Mouse (Mus musculus): ENCODE measurements around the gene Piwil4. TPM values are rescaled to one million over a fixed set of nuclear protein-coding genes. Genes with fewer than 3 reads are reported as not detected.

The Piwil4 gene
- total and polyA plus RNA-seq, 3 experiments, result 0.04 to 0.11 TPM; not detected in 1

DNA sequence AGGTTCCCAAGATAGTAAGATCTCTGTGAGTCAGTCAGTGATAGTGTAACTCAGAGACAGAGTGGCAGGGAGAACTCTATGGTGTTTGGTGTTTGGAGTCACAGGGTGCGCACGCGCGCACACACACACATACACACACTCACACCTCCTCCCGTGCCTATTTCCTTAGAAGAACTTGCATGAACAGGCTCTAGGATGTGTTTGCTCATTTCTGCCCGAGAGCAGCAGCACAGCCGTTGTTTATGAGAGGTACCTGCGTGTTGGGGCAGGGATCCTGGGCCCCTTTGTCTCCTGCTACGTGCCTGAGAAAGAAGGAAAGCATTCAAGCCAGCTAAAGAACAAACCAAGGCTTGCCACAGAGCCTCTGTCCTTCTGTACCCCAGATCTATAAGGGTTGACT is 78.4 kb downstream of the Piwil4 start:
- no peak for DNase-seq (ENCODE audit: extremely low read depth)
- H3K4me1 ChIP-seq (ENCODE audit: control insufficient read depth in 1 of 2, insufficient read depth in 2 of 2), result peaks cover 0 to 5% of the 10 kb centered on the region in 2 experiments; a peak in 2 of 4 replicates
- H3K27me3 ChIP-seq (replicated peaks), result no peaks in the 10 kb centered on the region
- H3K4me3 ChIP-seq (replicated peaks in 1 of 3; ENCODE audit: low read depth in 2 of 3, low read length in 2 of 3, poor library complexity in 1 of 3), result no peak overlapping the region
- no peak overlapping the region for H3K27ac ChIP-seq (ENCODE audit: insufficient read depth, low read depth)
- H3K79me2 ChIP-seq (replicated peaks; ENCODE audit: control insufficient read depth, extremely low read depth, insufficient read depth, poor library complexity, severe bottlenecking), result no peaks in the 10 kb centered on the region
- H3K36me3 ChIP-seq (replicated peaks in 1 of 2; ENCODE audit: control insufficient read depth in 1 of 2, insufficient read depth in 1 of 2, low read length in 1 of 2), result no peaks in the 10 kb centered on the region
- in situ Hi-C loops (cut with MboI; ENCODE audit: low pct_ligation_motif_present, low pct_unique_long_range_greater_than_20kb, low sequenced_read_pairs) (no loop called here), dilution Hi-C loops (cut with MboI; ENCODE audit: extremely low pct_ligation_motif_present, extremely low pct_unique_long_range_greater_than_20kb, low sequenced_read_pairs) (no loop called here)
- no peak for TF ChIP-seq MXI1 (IDR thresholded peaks at IDR 0.05; ENCODE audit: low read depth, low read length)
- TF ChIP-seq NELFE (IDR thresholded peaks at IDR 0.05; ENCODE audit: low read depth, low read length), result no peak
- TF ChIP-seq TCF12 (IDR thresholded peaks at IDR 0.05; ENCODE audit: low read depth, low read length), result no peak
- TF ChIP-seq MAX (IDR thresholded peaks at IDR 0.05; ENCODE audit: low read length), result no peak
- no peak for TF ChIP-seq RAD21 (IDR thresholded peaks at IDR 0.05; ENCODE audit: low read depth, low read length)
- no peak for TF ChIP-seq ELF1 (IDR thresholded peaks at IDR 0.05; ENCODE audit: low read depth, low read length)
- TF ChIP-seq CHD2 (IDR thresholded peaks at IDR 0.05; ENCODE audit: low read length), result no peak
- no peak for TF ChIP-seq PAX5 (IDR thresholded peaks at IDR 0.05; ENCODE audit: low read length)
- TF ChIP-seq CHD1 (IDR thresholded peaks at IDR 0.05; ENCODE audit: low read depth, low read length), result no peak
- TF ChIP-seq BHLHE40 (IDR thresholded peaks at IDR 0.05; ENCODE audit: low read depth, low read length), result no peak
- no peak for TF ChIP-seq CTCF (conservative IDR thresholded peaks at IDR 0.05 in 1 of 2, IDR thresholded peaks at IDR 0.05 in 1 of 2; ENCODE audit: low read depth in 2 of 2, low read length in 2 of 2)
- TF ChIP-seq USF2 (conservative IDR thresholded peaks at IDR 0.05; ENCODE audit: low read depth, low read length), result no peak
- no peak for TF ChIP-seq HCFC1 (IDR thresholded peaks at IDR 0.05; ENCODE audit: low read depth, low read length)
- TF ChIP-seq TBP (conservative IDR thresholded peaks at IDR 0.05; ENCODE audit: low read depth, low read length), result no peak
- TF ChIP-seq MYC (IDR thresholded peaks at IDR 0.05; ENCODE audit: low read depth, low read length), result no peak
- TF ChIP-seq ZC3H11A (IDR thresholded peaks at IDR 0.05; ENCODE audit: low read depth, low read length), result no peak
- TF ChIP-seq SIN3A (IDR thresholded peaks at IDR 0.05; ENCODE audit: low read length), result no peak
- TF ChIP-seq ZNF384 (IDR thresholded peaks at IDR 0.05; ENCODE audit: low read depth, low read length), result no peak
- no peak overlapping the region for H3K9ac ChIP-seq (ENCODE audit: insufficient read depth, low read depth)
- no peak overlapping the region for H3K4me2 ChIP-seq (ENCODE audit: insufficient read depth, low read depth, poor library complexity, severe bottlenecking)
- H3K9me3 ChIP-seq (replicated peaks; ENCODE audit: low read length), result no peaks in the 10 kb centered on the region

DNA sequence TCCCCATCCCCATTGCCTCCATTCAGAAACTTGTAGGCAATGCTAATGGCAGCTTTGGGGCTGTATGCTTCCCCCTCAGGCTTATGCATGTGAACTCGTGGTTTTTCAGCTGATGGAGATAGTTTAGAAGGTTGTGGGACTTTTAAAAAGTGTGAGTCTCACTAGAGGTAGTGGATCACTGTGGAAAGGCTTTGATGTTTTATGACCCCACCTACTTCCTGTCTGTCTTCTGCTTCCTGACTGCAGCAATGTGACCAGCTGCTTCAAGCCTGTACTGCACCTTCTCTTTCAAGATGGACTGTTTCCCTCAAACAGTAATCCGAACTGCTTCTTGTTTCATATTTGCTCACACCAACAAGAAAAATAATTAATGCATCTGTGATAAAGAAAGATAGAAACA is 82.6 kb downstream of the Piwil4 start:
- no peaks in the 10 kb centered on the region for H3K36me3 ChIP-seq (replicated peaks in 1 of 2; ENCODE audit: control insufficient read depth in 1 of 2, insufficient read depth in 1 of 2, low read length in 1 of 2)
- no peaks in the 10 kb centered on the region for H3K79me2 ChIP-seq (replicated peaks; ENCODE audit: control insufficient read depth, extremely low read depth, insufficient read depth, poor library complexity, severe bottlenecking)
- no peak for DNase-seq (ENCODE audit: extremely low read depth)
- H3K4me1 ChIP-seq (ENCODE audit: control insufficient read depth in 1 of 2, insufficient read depth in 2 of 2), result peaks cover 0 to 5% of the 10 kb centered on the region in 2 experiments; a peak in 2 of 4 replicates
- no peak overlapping the region for H3K4me3 ChIP-seq (replicated peaks in 1 of 3; ENCODE audit: low read depth in 2 of 3, low read length in 2 of 3, poor library complexity in 1 of 3)
- dilution Hi-C loops (cut with MboI; ENCODE audit: extremely low pct_ligation_motif_present, extremely low pct_unique_long_range_greater_than_20kb, low sequenced_read_pairs), result no loop called here
- in situ Hi-C loops (cut with MboI; ENCODE audit: low pct_ligation_motif_present, low pct_unique_long_range_greater_than_20kb, low sequenced_read_pairs), result no loop called here
- no peak overlapping the region for H3K9ac ChIP-seq (ENCODE audit: insufficient read depth, low read depth)
- TF ChIP-seq CHD2 (IDR thresholded peaks at IDR 0.05; ENCODE audit: low read length), result no peak
- TF ChIP-seq ZNF384 (IDR thresholded peaks at IDR 0.05; ENCODE audit: low read depth, low read length), result no peak
- TF ChIP-seq MEF2A (IDR thresholded peaks at IDR 0.05; ENCODE audit: borderline replicate concordance, low read depth, low read length), result no peak
- TF ChIP-seq IRF4 (IDR thresholded peaks at IDR 0.05; ENCODE audit: low read depth, low read length), result no peak
- TF ChIP-seq UBTF (IDR thresholded peaks at IDR 0.05; ENCODE audit: low read depth, low read length), result no peak
- TF ChIP-seq ZC3H11A (IDR thresholded peaks at IDR 0.05; ENCODE audit: low read depth, low read length), result no peak
- no peak for TF ChIP-seq GABPA (IDR thresholded peaks at IDR 0.05; ENCODE audit: insufficient replicate concordance, low read depth, low read length)
- no peak for TF ChIP-seq BHLHE40 (IDR thresholded peaks at IDR 0.05; ENCODE audit: low read depth, low read length)
- no peak for TF ChIP-seq EP300 (IDR thresholded peaks at IDR 0.05; ENCODE audit: low read length)
- TF ChIP-seq JUN (IDR thresholded peaks at IDR 0.05; ENCODE audit: insufficient read depth, low read depth, low read length), result no peak
- no peak overlapping the region for H3K4me2 ChIP-seq (ENCODE audit: insufficient read depth, low read depth, poor library complexity, severe bottlenecking)
- H3K9me3 ChIP-seq (replicated peaks; ENCODE audit: low read length), result no peaks in the 10 kb centered on the region
- H3K27ac ChIP-seq (ENCODE audit: insufficient read depth, low read depth), result no peak overlapping the region
- no peaks in the 10 kb centered on the region for H3K27me3 ChIP-seq (replicated peaks)
